Mouse (Mus musculus) embryo, embryonic 11.5 days (tissue): ENCODE data around the gene Haus4.

Source experiments
- DNase-seq: peaks from one replicate; pipeline ENCODE4 v3.0.0-alpha.2; 2012; ENCODE audit warnings: low read depth, low spot score

The Haus4 gene

DNA sequence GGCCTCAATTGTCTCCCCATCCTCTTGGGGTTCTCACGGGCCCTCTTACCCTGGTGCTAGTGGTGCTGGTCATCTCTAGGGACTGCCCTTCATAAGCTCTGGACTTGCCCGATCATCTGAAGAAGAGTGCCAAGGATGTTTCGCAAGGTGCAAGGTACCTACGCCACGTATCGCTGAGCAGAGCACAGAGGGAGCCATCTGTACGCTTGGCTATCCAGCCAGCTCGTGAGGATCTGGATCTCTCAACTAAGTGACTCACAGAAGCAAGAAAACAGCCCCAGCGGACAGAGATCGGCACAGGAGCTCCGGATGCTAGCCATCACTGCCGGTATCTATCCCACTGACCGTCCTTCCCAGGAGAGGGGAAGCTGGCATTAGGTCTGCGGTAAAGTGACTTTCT lies 57.7 kb downstream of the Haus4 start:
- DNase-seq: no peak

DNA sequence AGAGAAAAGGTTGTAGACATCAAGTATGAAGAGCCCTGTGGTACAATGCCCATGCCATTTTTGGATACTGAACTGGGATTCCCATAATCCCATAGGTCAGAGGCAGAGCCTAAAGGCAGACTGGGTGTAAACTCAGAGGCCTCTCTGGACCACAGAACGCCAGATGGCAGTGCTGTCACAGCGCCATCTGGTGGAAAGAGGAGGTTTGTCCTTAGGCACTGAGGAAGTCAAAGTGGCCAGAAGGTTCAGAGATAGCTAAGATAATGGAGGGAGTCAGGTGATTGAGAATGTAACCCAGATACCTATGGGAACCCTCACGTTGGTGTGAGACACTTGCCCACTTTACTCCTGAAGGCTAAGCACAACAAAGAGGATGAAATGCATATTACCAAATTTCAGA lies 60.2 kb downstream of the Haus4 start:
- DNase-seq: no peak

- no peak for DNase-seq
Observed at GRCm38 (mm10) chr14:54493236-54493635, 61.2 kb downstream of the Haus4 start.

GRCm38 (mm10) chr14:54492345-54493131 lies 61.9 kb downstream of the Haus4 start:
- DNase-seq: no peak
